In the genomic region with DNA sequence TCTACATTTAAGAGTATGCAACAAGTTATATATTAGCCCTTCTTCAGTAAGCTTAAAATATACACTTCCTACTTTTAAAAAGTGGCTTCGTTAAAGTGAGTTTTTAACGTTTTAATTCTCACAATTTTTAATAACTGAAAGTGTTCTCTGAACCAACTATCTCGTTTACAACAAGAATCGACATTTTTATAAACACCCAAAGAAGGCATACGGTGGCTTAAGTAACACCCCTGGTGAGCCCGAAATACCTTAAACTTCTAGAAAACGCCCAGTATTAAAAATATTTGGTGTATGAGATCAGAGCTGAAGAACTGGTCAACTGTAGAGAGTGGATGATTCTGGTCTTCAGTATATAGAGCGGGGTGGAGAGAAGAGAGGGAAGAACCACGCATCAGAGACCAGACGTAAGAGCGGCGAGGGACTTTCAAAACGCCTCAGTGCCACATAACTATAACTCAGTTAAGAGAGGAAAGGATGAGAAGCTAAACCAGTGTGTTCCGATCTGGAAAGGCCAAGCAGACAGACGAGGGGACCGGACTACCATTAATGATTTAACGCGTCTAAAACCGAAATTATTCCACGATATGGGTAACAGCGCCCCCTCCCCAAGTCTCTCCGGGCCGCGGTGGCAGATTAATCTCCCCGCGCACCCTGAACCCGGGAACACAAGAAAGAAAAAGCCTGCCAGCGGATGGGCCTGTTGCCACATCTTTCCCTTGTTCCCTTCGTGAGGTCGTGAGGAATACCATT, we compare ENCODE assay signal across 8 mouse cellular contexts. TPM values are rescaled to one million over a fixed set of nuclear protein-coding genes. Genes with fewer than 3 reads are reported as not detected.
DNase-seq lines count a peak whose midpoint lies in the region; ATAC-seq and TF ChIP-seq lines count a peak whose summit lies in the region.

No protein-coding gene starts in this region.

- H3K9ac ChIP-seq in forebrain, embryonic 14.5 days (ENCODE audit: low read length): peak overlapping the region; percentile 93
- peak overlapping the region; percentile 95 for H3K9ac ChIP-seq in neural tube, embryonic 13.5 days

- DNase-seq in heart, embryonic 10.5 days (ENCODE audit: low spot score): no peak
- no peak for DNase-seq in heart, adult 18-20 months
- DNase-seq in 416B (ENCODE audit: low read depth): peak; percentile 62
- no peak for DNase-seq in forebrain, embryonic 14.5 days (ENCODE audit: low spot score)
- peak; percentile 55 for DNase-seq in liver
- no peak for DNase-seq in retina, postnatal 1 day

- no peaks in the 10 kb centered on the region for H3K9me3 ChIP-seq in heart, embryonic 10.5 days
- no peaks in the 10 kb centered on the region for H3K9me3 ChIP-seq in forebrain, embryonic 14.5 days (replicated peaks; ENCODE audit: control insufficient read depth, low read length)
- no peaks in the 10 kb centered on the region for H3K9me3 ChIP-seq in neural tube, embryonic 13.5 days

- peaks cover 21% of the 10 kb centered on the region for H3K4me1 ChIP-seq in heart, embryonic 10.5 days
- peaks cover 12% of the 10 kb centered on the region for H3K4me1 ChIP-seq in bone marrow macrophage, adult 2 months (ENCODE audit: control insufficient read depth, insufficient read depth, low read length)
- H3K4me1 ChIP-seq in forebrain, embryonic 14.5 days (ENCODE audit: control insufficient read depth, insufficient read depth, low read length): peaks cover 18% of the 10 kb centered on the region
- peaks cover 28% of the 10 kb centered on the region for H3K4me1 ChIP-seq in neural tube, embryonic 13.5 days (replicated peaks)

- under 1% methylated on average over 30 of the region's 30 CpGs for WGBS in heart, embryonic 10.5 days
- WGBS in forebrain, embryonic 14.5 days: under 1% methylated on average over 30 of the region's 30 CpGs
- under 1% methylated on average over 30 of the region's 30 CpGs for WGBS in neural tube, embryonic 13.5 days

- peak overlapping the region; percentile 98 for H3K27ac ChIP-seq in heart, embryonic 10.5 days
- peak overlapping the region; percentile 76 for H3K27ac ChIP-seq in bone marrow macrophage, adult 2 months (ENCODE audit: insufficient read depth, low read depth, low read length)
- H3K27ac ChIP-seq in forebrain, embryonic 14.5 days (ENCODE audit: low read depth, low read length): peak overlapping the region; percentile 94
- peak overlapping the region; percentile 94 for H3K27ac ChIP-seq in neural tube, embryonic 13.5 days (replicated peaks)

- no peak for TF ChIP-seq POLR2A in bone marrow macrophage, adult 2 months (IDR thresholded peaks at IDR 0.05; ENCODE audit: borderline replicate concordance, low read depth, low read length)

- no peaks in the 10 kb centered on the region for H3K36me3 ChIP-seq in heart, embryonic 10.5 days
- H3K36me3 ChIP-seq in forebrain, embryonic 14.5 days (ENCODE audit: control insufficient read depth, insufficient read depth, low read length): no peaks in the 10 kb centered on the region
- no peaks in the 10 kb centered on the region for H3K36me3 ChIP-seq in neural tube, embryonic 13.5 days

- H3K27me3 ChIP-seq in heart, embryonic 10.5 days (ENCODE audit: insufficient read depth, poor library complexity, severe bottlenecking): no peaks in the 10 kb centered on the region
- no peaks in the 10 kb centered on the region for H3K27me3 ChIP-seq in forebrain, embryonic 14.5 days (replicated peaks; ENCODE audit: control insufficient read depth, insufficient read depth, low read length)
- no peaks in the 10 kb centered on the region for H3K27me3 ChIP-seq in neural tube, embryonic 13.5 days

- ATAC-seq in forebrain, embryonic 14.5 days: no peak
- no peak for ATAC-seq in neural tube, embryonic 13.5 days (ENCODE audit: low read depth)

- H3K4me2 ChIP-seq in forebrain, embryonic 14.5 days (ENCODE audit: low read length): peak overlapping the region; percentile 76
- peak overlapping the region; percentile 93 for H3K4me2 ChIP-seq in neural tube, embryonic 13.5 days

- TF ChIP-seq CTCF in bone marrow macrophage, adult 2 months (IDR thresholded peaks at IDR 0.05; ENCODE audit: low read depth, low read length): no peak

- peak overlapping the region; percentile 96 for H3K4me3 ChIP-seq in heart, embryonic 10.5 days
- H3K4me3 ChIP-seq in bone marrow macrophage, adult 2 months (ENCODE audit: insufficient read depth, low read length): peak overlapping the region; percentile 75
- peak overlapping the region; percentile 100 for H3K4me3 ChIP-seq in forebrain, embryonic 14.5 days (ENCODE audit: low read depth, low read length)
- H3K4me3 ChIP-seq in neural tube, embryonic 13.5 days: peak overlapping the region; percentile 100

RNA-seq across cellular contexts. Expression of gene Nup153, which starts 1.3 kb away (rescaled TPM):
- 20.0 and 31.0 TPM in 2 replicates for polyA plus RNA-seq in heart, embryonic 10.5 days (2016; fragmentation: Nextera tagmentation; extraction: Ambion mirVana)
- 10 to 100 TPM; 33.6 to 40.2 TPM for total RNA-seq in heart, adult 18-20 months (2021)
- 33.9 and 37.6 TPM in 2 replicates for polyA plus RNA-seq in bone marrow macrophage, adult 2 months (2012; ENCODE audit: insufficient read depth, insufficient read length, missing spikeins)
- 25.6 and 27.3 TPM in 2 replicates for polyA plus RNA-seq in forebrain, embryonic 14.5 days (2014; fragmentation: Nextera tagmentation; extraction: Ambion mirVana)
- 17.8 and 21.9 TPM in 2 replicates for polyA plus RNA-seq in neural tube, embryonic 13.5 days (2015; fragmentation: Nextera tagmentation; extraction: Ambion mirVana)

RNA-seq across cellular contexts. Expression of gene Fam8a1, which starts 57.1 kb away (rescaled TPM):
- polyA plus RNA-seq in heart, embryonic 10.5 days (2016; fragmentation: Nextera tagmentation; extraction: Ambion mirVana): 8.3 and 11.6 TPM in 2 replicates
- total RNA-seq in heart, adult 18-20 months (2021): 10 to 100 TPM; 31.7 to 37.0 TPM
- 16.0 and 17.4 TPM in 2 replicates for polyA plus RNA-seq in bone marrow macrophage, adult 2 months (2012; ENCODE audit: insufficient read depth, insufficient read length, missing spikeins)
- polyA plus RNA-seq in forebrain, embryonic 14.5 days (2014; fragmentation: Nextera tagmentation; extraction: Ambion mirVana): 13.6 and 14.9 TPM in 2 replicates
- 14.7 and 15.7 TPM in 2 replicates for polyA plus RNA-seq in neural tube, embryonic 13.5 days (2015; fragmentation: Nextera tagmentation; extraction: Ambion mirVana)

Comparison
In these comparisons a context has a peak if more than half of its experiments do, and no peak if none do; other contexts are left out.
1. DNase-seq: peak in 416B (single experiment) and liver (single experiment); none in heart, embryonic 10.5 days (single experiment), heart, adult 18-20 months (0 of 2), forebrain, embryonic 14.5 days (single experiment) and retina, postnatal 1 day (single experiment).
2. Peak in every context shown above with its lines, with median percentiles within 50 percentile points of each other: H3K27ac ChIP-seq and H3K4me3 ChIP-seq.